Mouse (Mus musculus) thymus, adult 2 months (tissue): ENCODE data around the gene Setd3.

ENCODE experiments used
- CTCF ChIP-seq: fragments of 200-500 bp; IDR thresholded peaks from 2 replicates; pipeline ENCODE4 v1.5.1; 2012; ENCODE audit warnings: mild to moderate bottlenecking, control low read depth, low read length, moderate library complexity, borderline replicate concordance; ENCODE audit not compliant: control insufficient read depth, poor library complexity, insufficient read depth; ENCODE audit errors: extremely low read depth
- POLR2A ChIP-seq: fragments of 200-500 bp; IDR thresholded peaks from 2 replicates; pipeline ENCODE4 v1.6.1; 2012; ENCODE audit warnings: mild to moderate bottlenecking, low read length, control low read depth, moderate library complexity; ENCODE audit not compliant: control insufficient read depth, poor library complexity, insufficient read depth; ENCODE audit errors: extremely low read depth

DNA sequence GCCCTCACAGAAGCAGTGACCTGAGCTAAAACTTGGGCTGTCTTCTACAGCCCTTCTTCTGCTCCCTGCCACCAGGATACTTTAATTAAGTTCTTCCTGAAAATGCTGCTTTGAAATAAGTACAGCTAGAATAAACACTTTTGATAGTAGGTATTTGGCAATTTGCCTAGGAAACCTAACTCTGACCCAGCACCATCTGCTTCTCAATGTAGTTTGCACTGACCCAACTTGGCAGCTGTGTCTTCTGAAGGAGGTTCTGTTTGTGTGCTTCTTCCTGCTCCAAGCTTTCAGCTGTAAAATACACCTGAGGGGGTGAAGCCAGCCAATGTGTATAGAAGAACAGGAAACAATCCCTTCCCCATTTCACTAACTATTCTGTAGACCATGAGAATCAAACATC is 7.8 kb downstream of the Setd3 start:
- TF ChIP-seq POLR2A: no peak
- no peak for TF ChIP-seq CTCF
